Mouse (Mus musculus) gonadal fat pad, adult 2 months (tissue): Measurements from ENCODE around the gene Ces2f. TPM values are rescaled to one million over a fixed set of nuclear protein-coding genes. Genes with fewer than 3 reads are reported as not detected.
"Not testable (repeated sequence)": the region's sequence is repeated elsewhere in the genome, so short reads cannot be mapped to it uniquely, and the experiment has no call there.

Experiments
- DNase-seq: peaks from one replicate; pipeline ENCODE4 v3.0.0-alpha.2; 2012; ENCODE audit warnings: low read depth
- polyA plus RNA-seq: library from polyadenylated mRNA; depleted of rRNA; stranded (reverse); fragments of >200 nt; gene quantifications from 2 replicates; pipeline ENCODE4 v1.2.3, GENCODE M21; 2012; rRNA removed

Gene Ces2f
- polyA plus RNA-seq = 0.34 and 0.54 TPM in 2 replicates

GRCm38 (mm10) chr8:104947056-104947455 is at the start of gene Ces2f:
TSS of gene Ces2f (plus strand) at chr8:104947356.
- no peak for DNase-seq

- no peak for DNase-seq
Measured at GRCm38 (mm10) chr8:104901746-104902145, 45.4 kb upstream of the Ces2f start.

- DNase-seq = no peak
Measured at GRCm38 (mm10) chr8:104907111-104907510, 40.0 kb upstream of the Ces2f start.

- not testable (repeated sequence) for DNase-seq
Measured at GRCm38 (mm10) chr8:104909021-104909420, 38.1 kb upstream of the Ces2f start.

GRCm38 (mm10) chr8:104909651-104910050 is 37.5 kb upstream of the Ces2f start:
- DNase-seq = not testable (repeated sequence)

- no peak for DNase-seq
Measured at GRCm38 (mm10) chr8:104925972-104926596, 21.1 kb upstream of the Ces2f start, which contains the start of gene Ces2e. TSS of gene Ces2e (plus strand) at chr8:104926260.

GRCm38 (mm10) chr8:104927301-104927700 is 19.9 kb upstream of the Ces2f start:
- no peak for DNase-seq

GRCm38 (mm10) chr8:104944665-104945064 is 2.5 kb upstream of the Ces2f start:
- no peak for DNase-seq

GRCm38 (mm10) chr8:104949031-104949430 is 1.9 kb downstream of the Ces2f start:
- no peak for DNase-seq

GRCm38 (mm10) chr8:104961537-104961961 is 14.4 kb downstream of the Ces2f start, which contains the start of gene Ces2g:
TSS of gene Ces2g (plus strand) at chr8:104961718.
- DNase-seq = peak; percentile 20

GRCm38 (mm10) chr8:104962229-104962901 is 15.2 kb downstream of the Ces2f start:
- no peak for DNase-seq

GRCm38 (mm10) chr8:104963375-104963894 is 16.3 kb downstream of the Ces2f start:
- DNase-seq = no peak

GRCm38 (mm10) chr8:104984126-104984525 is 37.0 kb downstream of the Ces2f start:
- no peak for DNase-seq

GRCm38 (mm10) chr8:104984942-104985341 is 37.8 kb downstream of the Ces2f start:
- no peak for DNase-seq

- no peak for DNase-seq
Measured at GRCm38 (mm10) chr8:104998191-104998590, 51.0 kb downstream of the Ces2f start.

- no peak for DNase-seq
Measured at GRCm38 (mm10) chr8:104999183-104999582, 52.0 kb downstream of the Ces2f start.

GRCm38 (mm10) chr8:105000586-105000985 is 53.4 kb downstream of the Ces2f start, which contains the start of gene Ces2h:
TSS of gene Ces2h (plus strand) at chr8:105000853.
- no peak for DNase-seq

Other genes starting within 250 kb of the Ces2f start
- gene Ces2a, start 213.4 kb upstream of the Ces2f start, polyA plus RNA-seq = 0.38 and 1.1 TPM in 2 replicates
- gene Ces2b, start 115.8 kb upstream of the Ces2f start, polyA plus RNA-seq = 0.12 and 0.18 TPM in 2 replicates
- 0.39 and 0.43 TPM in 2 replicates for gene Ces2c, start 100.3 kb upstream of the Ces2f start, polyA plus RNA-seq
- 3.7 and 4.1 TPM in 2 replicates for gene Ces2e, start 21.1 kb upstream of the Ces2f start, polyA plus RNA-seq
- 4.6 and 4.7 TPM in 2 replicates for gene Ces2g, start 14.4 kb downstream of the Ces2f start, polyA plus RNA-seq
- gene Ces2h, start 53.5 kb downstream of the Ces2f start, polyA plus RNA-seq = not detected in 2 replicates
- 0.62 TPM in 1 of 2 replicates, not detected in the other for gene Ces3a, start 101.2 kb downstream of the Ces2f start, polyA plus RNA-seq
- gene Ces3b, start 136.4 kb downstream of the Ces2f start, polyA plus RNA-seq = 0.19 and 0.41 TPM in 2 replicates
- gene Ces4a, start 184.4 kb downstream of the Ces2f start, polyA plus RNA-seq = 0.04 and 0.06 TPM in 2 replicates
- 7.8 and 15.8 TPM in 2 replicates for gene Cbfb, start 223.3 kb downstream of the Ces2f start, polyA plus RNA-seq